Mouse (Mus musculus) hematopoietic stem cell, adult 5-6 weeks (primary cell): ENCODE data around the gene Mgat4b. TPM values are rescaled to one million over a fixed set of nuclear protein-coding genes. Genes with fewer than 3 reads are reported as not detected.

ENCODE experiments used
- ATAC-seq, 2 experiments: fragments of 125-278 bp in 1 of 2; replicated peaks in 1 of 2; 2 replicates each; pipeline ENCODE4 v1.8.0; 2016 to 2017; ENCODE audit warnings: inconsistent platforms in 2 of 2, mild to moderate bottlenecking in 2 of 2, moderate number of reproducible peaks in 2 of 2, low read depth in 1 of 2, moderate TSS enrichment in 1 of 2; ENCODE audit not compliant: low FRiP score in 2 of 2, poor library complexity in 2 of 2, severe bottlenecking in 2 of 2, insufficient read depth in 1 of 2, low TSS enrichment in 1 of 2
- total RNA-seq: library from RNA; stranded (forward); fragments of 172-1452, 232-1000 nt; gene quantifications from 2 replicates; pipeline ENCODE4 v1.2.3, GENCODE M21; 2017

Gene Mgat4b
- total RNA-seq, 1 experiment from 2014 or later = 17.0 TPM

DNA sequence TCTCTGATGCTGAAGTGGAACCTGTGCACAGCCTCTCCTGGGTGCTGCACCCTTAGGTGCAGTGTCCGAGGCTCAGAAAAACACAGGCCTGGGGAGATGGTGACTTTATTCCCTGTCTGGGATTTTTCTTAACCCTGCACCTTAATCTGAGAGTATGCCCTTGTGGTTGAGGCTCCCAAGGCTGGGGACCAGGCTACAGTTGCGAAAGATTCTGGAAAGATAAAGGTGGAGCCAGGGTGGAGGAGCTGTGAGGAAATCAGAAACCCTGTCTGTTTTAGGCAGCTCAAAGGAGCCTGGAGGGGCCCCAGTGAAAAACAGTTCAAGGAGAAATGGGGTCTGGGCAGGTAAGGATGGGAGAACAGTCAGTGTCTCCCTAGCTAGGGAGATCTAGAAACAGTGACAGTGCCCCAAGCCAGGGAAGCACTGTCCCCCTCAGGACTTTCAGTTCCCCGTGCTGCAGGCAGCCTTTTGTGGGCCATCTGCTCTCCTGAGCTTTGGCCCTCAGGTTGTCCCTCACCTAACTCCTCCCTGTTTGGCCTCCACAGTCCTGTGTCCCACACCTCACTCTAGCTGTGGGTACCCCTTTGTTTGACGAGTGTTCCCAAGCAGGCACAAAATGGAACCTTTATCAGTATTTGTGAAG lies 6.2 kb downstream of the Mgat4b start:
- ATAC-seq = no peak

DNA sequence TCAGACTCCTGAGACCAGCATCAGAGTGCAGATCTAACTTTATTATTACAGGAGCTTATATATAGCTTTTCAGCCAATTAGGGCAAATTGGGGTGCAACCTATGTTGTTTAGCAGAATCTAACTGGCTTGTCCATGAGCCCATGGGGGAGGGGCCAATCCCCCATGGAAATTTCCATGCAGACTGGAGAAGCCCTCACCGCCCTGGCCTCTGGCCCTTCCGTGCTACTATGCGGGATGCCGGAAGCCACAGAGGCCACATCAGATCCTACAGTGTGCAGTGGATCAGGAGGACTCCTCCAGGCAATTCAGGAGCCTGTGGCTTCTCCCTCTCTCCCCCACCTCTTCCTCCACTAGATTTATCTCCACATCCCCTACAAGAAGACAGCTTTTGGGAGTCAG lies 7.1 kb downstream of the Mgat4b start:
- no peak for ATAC-seq

DNA sequence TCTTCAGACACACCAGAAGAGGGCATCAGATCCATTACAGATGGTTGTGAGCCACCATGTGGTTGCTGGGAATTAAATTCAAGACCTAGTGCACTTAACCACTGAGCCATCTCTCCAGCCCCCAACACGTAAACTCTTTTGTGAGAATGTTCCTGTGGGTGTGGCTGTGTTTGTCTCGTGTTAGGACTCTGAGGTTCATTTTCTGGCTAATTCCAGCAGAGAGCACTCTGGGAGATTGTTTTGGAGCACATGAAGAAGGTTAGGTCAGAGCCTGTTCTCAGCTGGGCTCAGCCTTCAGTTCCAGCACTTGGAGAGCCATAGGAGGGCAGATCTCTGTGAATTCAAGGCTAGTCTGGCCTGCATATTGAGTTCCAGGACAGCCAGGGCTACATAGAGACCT lies 9.1 kb downstream of the Mgat4b start:
- ATAC-seq = no peak

DNA sequence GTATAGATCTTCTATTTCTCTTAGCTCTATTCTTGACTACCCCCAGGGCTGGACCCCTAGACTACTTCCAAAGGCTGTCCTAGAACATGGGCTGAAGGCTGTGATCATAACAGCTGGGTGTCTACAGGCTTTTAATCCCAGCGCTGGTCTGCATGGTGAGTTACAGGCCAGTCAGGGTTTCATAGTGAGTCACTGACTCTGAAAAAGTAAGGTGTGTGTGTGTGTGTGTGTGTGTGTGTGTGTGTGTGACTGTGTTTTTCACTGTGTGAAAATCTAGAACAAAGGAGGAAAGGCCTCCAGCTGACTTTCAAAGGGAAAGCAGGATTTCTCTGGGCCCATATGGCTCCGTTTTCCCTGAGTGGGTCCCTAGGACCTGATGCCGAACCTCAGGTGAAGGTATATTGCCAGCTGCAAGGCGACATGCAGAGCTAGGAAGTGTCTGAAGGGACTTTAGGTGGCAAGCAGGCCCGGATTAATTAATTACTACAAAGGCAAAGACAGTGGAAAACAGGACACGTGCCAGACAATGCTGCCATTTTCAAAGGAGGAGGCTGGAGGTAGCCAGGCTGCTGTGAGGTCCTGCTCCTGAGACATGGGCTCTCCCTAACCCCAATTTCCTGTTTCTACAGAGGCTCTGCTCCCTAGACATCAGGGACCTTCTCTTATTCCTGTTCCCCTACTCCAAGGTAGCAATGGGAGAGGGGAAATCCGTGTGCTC lies 12.0 kb downstream of the Mgat4b start:
- ATAC-seq = no peak

DNA sequence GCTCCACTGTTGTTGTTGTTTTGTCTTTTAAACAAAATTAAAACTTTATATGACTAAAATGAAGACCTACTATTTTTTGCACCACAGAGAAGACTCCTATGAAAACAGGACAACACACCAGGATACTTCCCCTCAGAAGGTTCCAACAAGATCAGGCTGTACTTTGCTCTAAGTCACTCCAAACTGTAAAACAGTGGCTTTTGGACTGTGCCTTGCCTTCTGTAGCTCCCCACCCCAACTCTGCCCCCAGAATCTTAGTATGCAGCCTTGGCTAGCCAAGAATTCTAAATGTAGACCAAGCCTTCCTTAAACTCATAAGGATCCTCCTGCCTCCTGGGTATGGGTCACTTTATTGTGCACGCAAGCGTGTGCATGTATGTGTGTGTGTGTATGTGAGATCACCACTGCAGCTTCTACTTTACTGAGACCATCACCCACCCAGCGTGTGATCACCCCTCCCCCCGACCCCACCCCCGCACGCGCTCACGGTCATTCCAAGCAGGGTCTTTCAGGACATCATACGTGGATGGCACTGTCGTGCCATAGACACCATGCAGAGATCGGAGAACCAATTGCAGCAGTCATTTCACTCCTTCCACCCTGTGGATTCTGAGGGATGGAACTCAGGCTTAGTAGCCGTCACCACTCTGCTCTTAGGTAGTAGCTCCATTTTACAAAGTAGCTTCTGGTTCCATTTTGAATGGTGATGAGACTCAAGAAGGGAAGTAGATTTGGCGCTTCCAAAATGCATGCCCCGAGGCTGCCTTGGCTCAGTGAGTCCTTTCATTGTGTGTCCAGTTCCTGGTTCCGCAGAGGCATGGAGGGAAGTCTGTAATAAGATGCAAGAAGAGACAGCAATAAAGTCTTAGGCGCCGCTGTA lies 13.3 kb downstream of the Mgat4b start:
- ATAC-seq = peak in 1 of 2 experiments; percentile 2; a peak in 2 of 4 replicates

DNA sequence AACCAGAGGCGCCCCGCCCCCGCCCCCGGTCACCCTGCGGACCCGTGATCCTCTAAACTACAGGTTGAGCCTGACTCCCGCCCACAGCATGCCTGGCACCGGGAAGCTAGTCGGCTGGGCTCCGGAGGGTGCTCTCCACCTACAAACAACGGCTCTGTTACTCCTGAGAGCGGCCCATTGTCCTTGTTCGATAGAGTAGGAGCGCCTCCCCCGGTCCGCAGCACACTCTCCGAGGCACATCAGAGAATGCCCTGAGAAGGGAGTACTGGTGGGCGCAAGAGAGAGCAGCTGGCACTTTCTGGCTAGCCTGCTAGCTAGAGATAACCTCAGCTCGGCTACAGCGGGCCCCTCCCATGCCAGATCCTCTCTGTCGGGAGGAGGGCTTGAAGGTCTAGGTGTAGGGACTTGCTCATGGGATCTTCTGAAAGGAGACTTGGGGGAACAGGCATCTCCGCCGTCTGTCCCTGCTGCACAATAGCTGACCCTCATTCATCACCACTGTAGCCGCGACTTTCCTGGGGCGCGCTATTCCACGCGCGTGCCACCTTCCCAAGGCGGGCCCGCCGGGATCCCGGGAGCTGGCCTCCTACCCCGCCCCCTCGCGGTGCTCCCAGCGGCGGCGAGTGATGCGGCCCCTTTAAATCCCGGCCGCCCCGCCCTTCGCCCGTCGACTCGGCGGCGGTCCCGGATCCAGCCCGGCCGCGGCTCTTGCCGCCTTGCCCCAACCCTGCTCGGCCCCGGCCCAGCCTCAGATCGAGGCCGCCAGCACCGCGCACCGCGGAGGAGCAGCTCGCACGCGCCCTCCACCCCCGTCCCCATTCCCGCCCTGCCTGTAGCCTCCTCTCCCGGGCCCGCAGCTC lies 14.2 kb downstream of the Mgat4b start:
- ATAC-seq = peak; percentile 54 to 66

DNA sequence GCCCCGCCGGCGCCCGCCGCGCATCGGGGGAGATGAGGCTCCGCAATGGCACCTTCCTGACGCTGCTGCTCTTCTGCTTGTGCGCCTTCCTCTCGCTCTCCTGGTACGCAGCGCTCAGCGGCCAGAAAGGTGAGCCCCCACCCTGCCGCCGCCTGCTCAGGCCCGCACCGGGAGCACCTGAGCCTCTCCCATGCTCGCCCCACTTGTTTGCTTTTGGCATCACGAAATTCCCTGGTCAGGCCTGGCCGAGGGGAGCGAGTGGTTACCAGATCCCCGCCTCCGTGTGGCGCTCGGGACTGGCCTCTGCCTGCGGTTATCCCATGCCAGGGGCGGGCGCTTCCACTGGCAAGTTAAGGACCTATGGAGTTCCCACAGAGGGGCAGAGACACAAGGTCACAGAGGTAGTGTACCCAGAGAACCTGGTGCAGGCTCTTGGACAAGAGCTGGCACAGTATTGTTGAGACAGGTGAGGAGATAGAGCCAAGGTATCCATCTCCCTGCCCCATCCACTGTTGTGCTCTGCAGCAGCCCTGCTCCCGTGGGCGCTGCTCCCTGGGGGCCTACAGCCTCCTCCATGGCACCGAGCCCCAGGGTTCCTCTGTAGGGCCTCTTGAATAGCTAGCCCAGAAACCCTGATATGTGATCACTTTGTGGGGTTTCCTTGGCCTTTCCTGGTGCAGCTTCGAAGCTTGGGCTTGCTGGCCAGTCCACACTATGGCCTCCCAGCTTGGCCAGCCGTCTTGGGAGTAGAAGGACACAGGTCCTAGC lies 15.1 kb downstream of the Mgat4b start:
- no peak for ATAC-seq

DNA sequence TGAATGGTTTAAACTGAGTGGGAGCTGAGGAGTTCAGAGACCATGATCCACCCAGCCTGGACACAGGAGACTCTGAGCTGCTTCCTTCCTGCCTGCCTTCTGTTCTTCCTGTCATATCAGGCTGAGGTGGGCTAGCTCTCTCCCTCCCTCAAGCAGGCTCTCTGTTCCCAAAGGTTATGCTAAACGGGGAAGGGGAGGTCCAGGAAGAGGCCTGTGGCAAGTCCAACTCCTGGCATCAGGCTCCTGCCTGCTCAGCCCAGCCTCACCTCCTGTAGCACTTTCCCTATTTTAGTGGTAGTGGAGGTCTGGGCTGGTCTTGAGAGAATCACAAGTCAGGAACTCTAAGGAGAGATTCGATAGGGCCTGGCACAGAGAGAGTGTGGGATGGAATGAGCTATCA lies 15.7 kb downstream of the Mgat4b start:
- ATAC-seq = no peak

DNA sequence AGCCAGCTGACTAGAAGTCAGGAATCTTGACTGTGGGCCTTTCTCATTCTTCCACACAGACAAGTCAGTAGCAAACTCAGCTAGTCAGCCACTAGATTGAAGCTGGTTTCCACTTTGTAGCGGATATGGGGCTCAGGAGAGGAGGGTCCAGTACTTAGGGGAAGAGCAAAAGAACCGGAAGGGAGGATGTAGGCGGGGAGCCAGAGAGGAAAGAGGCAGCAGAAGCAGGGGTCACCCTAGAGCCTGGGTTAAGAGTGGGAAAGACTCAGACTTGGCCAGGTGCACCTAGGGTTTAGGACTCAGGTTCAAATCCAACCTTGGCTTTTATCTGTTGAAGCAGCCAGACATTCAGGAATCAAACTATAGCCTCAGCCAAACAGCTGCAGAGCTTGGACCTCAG lies 16.5 kb downstream of the Mgat4b start:
- no peak for ATAC-seq

DNA sequence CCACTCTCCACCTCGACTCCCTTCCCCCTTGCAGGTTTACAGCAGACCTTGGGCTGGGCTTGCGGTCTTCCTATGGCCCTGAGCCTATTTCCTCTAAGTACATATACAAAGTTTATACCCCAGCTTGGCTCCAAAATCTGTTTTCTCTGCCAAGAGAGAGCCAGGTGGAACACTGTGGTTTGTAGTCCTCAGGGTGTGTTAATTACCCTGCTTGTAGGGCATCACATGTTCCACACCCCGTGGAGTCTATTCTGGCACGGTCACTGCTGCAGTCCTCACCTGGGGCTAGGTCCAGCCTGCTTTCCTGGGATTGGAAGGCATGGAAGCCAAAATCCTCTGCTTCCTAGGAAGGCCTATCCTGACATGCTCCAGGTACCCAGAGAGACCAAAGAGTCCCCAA lies 17.0 kb downstream of the Mgat4b start:
- ATAC-seq = no peak

DNA sequence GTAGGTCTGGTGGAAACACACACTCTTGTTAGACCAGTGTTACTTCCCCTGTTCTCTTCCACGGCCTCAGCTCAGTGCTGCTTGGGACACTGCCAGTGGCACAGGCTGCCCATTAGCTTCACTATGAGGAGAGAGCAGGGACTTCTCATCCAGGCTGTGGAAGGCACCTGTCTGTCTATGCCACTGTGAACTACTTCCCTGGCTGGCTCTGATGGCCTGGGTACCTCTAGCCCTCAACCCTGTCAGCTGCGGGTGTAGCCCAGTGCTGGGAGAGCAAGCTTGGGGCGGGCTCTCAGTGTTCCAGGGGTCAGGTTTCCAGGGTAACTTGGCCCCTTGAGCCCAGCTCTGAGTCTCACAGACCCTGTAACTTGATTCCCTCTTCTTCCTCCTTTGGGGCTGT lies 18.1 kb downstream of the Mgat4b start:
- no peak for ATAC-seq

DNA sequence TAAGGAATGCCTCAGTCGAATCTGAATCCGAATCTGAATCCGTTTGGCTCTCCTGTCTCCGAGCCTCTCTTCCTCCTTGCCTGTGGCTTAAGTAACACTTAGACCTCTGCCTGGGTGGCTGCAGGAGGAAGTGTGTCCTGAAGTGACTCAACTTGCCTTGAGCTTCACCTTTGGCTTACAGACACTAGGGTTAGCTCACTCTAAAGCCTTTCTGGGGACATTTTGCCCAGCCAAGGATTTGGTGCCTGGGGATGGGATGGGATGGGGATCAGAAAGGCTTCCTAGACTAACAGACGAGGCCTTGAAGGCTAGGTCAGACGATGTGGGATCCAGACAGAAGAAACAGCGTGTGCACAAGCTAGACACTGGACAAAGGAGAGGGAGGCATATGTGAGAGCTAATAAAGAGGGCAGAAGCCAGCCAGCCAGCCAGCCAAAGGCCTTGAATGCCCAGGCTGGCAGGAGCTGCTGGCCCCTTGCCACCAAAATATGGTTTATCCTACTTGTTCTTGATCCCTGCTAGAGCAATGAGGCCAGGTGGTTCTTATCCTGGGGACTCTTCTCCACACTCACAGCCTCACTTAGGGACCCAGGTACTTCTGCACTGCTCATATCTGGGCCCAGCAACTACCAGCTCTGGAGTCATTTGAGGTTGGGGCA lies 18.7 kb downstream of the Mgat4b start:
- ATAC-seq = no peak

DNA sequence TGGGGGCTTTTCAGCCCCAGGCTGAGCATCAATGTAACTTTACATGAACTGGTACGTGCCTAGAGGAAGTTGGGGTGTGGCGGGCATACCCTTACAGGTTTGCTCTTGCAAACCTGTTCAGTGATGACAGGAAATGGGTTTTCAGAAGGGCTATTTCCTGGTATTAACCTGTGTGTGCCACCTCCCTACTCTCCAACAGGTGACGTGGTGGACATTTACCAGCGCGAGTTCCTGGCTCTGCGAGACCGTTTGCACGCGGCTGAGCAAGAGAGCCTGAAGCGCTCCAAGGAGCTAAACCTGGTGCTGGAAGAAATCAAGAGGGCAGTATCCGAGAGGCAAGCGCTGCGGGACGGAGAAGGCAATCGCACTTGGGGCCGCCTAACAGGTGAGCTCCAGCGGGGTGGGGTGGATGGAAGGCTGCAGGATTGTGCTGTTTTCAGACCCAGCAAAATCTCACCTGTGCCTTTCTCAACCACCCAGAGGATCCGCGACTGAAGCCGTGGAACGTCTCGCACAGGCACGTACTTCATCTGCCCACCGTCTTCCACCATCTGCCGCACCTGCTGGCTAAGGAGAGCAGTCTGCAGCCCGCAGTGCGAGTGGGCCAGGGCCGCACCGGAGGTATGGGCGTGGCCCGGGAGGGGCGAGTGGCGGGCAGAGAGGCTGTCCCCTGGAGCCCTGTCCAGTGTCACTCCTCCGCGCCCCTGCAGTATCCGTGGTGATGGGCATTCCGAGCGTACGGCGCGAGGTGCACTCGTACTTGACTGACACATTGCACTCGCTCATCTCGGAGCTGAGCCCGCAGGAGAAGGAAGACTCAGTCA lies 20.0 kb downstream of the Mgat4b start:
- ATAC-seq = no peak

DNA sequence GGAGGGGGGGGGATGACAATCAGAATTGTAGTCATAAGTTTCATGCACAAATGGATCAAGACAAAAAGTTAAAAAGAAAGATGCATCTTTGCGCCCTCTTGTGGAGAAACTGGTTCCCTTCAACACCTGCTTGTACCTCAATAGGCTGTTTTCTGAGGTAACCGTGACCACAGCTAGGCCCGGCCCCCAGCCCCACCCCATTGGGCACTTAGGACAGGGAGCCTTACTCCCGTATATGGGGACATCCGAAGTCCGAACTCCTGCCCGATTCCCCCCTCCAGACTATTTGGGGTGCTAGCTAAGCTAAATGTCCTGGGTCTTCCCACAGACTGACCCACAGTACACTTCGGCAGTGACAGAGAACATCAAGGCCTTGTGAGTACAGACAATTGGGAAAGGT lies 20.7 kb downstream of the Mgat4b start:
- ATAC-seq = no peak

DNA sequence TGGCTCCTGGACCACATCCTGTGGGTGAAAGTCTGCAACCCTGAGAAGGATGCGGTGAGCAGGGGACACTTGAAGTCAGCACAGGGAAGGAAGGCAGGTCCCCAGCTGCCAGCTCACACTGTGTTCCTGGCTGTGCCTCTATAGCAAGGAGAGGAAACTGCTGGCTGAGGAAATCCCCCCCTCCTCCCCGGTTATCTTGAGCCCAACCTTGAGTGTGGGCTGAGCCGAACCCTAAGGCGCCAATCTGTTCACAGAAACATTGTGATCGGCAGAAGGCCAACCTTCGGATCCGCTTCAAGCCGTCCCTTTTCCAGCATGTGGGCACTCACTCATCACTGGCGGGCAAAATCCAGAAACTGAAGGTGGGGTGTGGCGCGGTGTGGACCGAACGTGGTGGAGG lies 22.3 kb downstream of the Mgat4b start:
- peak; percentile 71 to 86 for ATAC-seq

DNA sequence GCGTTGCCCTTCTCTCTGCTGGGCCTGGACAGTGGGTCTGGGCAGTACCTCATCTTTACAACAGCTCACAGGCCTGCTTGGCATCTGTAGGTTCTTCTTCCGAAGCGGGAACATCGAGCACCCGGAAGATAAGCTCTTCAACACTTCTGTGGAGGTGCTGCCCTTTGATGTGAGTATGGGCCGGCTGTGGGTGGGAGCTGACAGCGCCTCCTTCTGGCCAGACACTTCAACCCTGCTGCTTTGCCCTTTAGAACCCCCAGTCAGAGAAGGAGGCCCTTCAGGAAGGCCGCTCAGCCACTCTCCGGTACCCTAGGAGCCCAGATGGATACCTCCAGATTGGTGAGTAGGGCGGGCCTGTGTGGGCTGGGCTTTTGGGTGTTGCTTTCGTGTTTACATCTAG lies 23.3 kb downstream of the Mgat4b start:
- no peak for ATAC-seq
